16 mouse cellular contexts compared by ENCODE assay signal in the genomic region with DNA sequence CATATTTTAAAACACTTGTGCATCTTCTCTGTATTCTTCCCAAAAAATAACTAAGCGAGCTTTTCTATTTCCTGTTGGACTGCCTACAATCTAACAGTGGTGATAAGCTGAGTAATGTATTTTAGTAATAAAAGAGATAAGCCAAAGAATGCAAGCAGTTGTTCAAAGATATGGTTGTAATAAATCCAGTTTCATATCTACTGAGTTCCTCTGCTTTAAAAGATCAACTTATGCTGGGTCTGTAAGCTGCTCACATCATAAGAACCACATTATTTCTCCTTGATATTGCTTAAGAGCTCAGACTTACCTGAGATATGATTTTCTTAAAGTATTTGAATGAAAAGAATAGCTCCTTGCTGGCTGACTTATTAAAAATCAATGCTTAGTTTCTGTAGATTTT.
"Had no signal": no experiment of that assay in that cellular context is flagged by ENCODE, and none has a peak within 500 bp of the region (broad histone marks: within the 10 kb centered on the region; RNA-seq: fewer than 3 reads in every experiment).

No protein-coding gene starts in this region.

- H3K27ac ChIP-seq: neural tube, embryonic 13.5 days; neural tube, embryonic 15.5 days; stomach, embryonic 15.5 days; stomach, postnatal 0 days had no signal

- H3K4me1 ChIP-seq: neural tube, embryonic 13.5 days; neural tube, embryonic 15.5 days; stomach, embryonic 15.5 days had no signal

- DNase-seq: retina, postnatal 1 day; right cerebral cortex, adult 18-20 months; right cerebral cortex, postnatal 14 days; right cerebral cortex, postnatal 25 days; right cerebral cortex, postnatal 4 days; spleen, adult 18-20 months; thymus, adult 18-20 months; thymus, adult 2 months; thymus, postnatal 14 days; thymus, postnatal 25 days; thymus, postnatal 36 days; thymus, postnatal 4 days had no signal

- H3K27me3 ChIP-seq: neural tube, embryonic 13.5 days; neural tube, embryonic 15.5 days; stomach, embryonic 15.5 days had no signal

- H3K4me3 ChIP-seq: neural tube, embryonic 13.5 days; neural tube, embryonic 15.5 days; stomach, embryonic 15.5 days had no signal

- H3K4me2 ChIP-seq: neural tube, embryonic 13.5 days; neural tube, embryonic 15.5 days; stomach, embryonic 15.5 days had no signal

- H3K9me3 ChIP-seq: neural tube, embryonic 13.5 days; neural tube, embryonic 15.5 days; stomach, embryonic 15.5 days had no signal

- H3K9ac ChIP-seq: neural tube, embryonic 13.5 days; neural tube, embryonic 15.5 days; stomach, embryonic 15.5 days had no signal

- H3K36me3 ChIP-seq: neural tube, embryonic 13.5 days; neural tube, embryonic 15.5 days; stomach, embryonic 15.5 days had no signal
